Mouse (Mus musculus): ENCODE measurements around the gene Car5b.
A peak's percentile ranks its signal among the peaks of the same experiment; 100 is the strongest.

Gene Car5b

DNA sequence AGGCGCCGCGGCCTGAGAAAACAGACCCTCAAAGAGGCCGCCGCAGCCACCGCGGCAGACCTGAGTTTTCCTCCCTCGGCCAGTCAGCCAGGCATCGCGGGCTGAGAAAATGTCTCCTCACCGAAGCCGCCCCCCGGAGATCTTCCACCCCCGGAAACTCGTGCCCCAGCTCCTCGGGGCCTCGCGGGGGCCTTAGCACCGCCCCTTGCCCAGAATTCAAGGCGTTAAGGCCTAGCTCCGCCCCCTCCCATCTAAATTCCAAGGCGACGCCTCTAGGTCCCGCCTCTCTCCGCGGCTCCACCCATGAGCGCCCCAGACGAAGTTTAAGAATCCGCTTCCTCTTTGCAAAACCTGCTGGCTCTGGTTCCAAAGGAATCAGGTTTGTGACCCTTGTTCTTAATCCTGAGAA lies 69.3 kb downstream of the Car5b start, which contains the start of gene Zrsr2:
TSS of gene Zrsr2 (minus strand) at position 195 of the 409 bp plus-strand sequence.
- DNase-seq (ENCODE audit: low spot score), result peak; percentile 89

GRCm38 (mm10) chrX:163957803-163958466 lies 69.9 kb downstream of the Car5b start:
- peak; percentile 65 for DNase-seq (ENCODE audit: low spot score)

DNA sequence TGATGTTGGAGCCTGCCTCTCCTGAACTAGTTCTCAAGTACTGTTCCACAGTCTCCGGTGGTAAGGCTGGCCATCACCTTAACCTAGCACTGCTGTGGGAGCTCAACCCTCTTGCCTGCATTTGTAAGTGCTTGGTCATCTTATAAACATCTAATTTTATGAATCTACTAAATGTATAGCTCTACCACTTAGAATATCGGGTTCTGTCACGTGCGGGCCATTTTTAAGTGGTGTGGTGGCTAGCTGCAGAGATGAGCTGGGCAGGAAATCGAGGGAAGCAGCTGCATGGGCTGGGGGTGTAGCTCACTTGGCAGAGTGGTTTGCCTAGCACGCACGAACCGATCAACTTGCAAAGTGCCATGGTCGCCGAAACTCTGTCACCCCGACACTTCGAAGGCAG lies 70.4 kb downstream of the Car5b start:
- no peak for DNase-seq (ENCODE audit: low spot score)

GRCm38 (mm10) chrX:163951618-163952017 lies 76.2 kb downstream of the Car5b start:
- no peak for DNase-seq (ENCODE audit: low spot score)

DNA sequence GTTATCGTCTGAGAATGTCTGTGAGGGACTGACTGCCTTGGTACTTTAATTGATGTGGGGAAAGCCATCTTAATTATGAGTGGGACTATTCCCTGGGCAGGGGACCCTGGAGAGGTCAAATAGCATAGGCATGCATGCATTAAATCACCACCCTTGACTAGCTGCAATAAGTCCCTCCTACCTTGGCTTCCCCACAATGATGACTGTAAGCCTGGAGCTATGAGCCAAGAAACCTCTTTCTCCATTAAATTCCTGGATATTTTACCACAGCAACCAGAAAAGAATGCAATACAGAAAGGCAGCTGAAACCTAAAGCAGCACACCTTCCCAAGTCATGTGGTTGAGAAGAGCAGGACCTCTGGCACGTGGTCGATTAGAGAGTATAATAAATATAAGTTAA lies 83.4 kb downstream of the Car5b start:
- no peak for DNase-seq (ENCODE audit: low spot score)

DNA sequence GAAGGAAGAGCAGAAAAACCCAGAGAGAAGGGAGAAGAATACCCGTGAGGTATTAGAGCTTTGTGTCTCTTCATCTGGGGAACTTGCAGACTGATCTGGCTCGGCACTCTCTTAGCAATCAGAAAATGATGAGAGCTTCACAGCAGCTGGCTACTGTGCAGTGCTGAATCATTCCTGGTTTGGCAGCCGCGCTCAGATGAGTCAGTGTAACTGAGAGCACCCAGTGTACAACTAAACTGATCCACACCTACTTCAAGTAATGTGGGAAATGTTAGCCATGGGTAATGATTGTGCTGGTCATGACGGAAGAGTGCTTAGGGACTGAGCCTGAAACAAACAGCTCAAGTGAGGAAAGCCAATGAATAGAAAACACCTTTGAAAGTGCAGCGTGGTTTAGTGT lies 89.2 kb downstream of the Car5b start:
- no peak for DNase-seq (ENCODE audit: low spot score)

GRCm38 (mm10) chrX:163934731-163935130 lies 93.1 kb downstream of the Car5b start:
- no peak for DNase-seq (ENCODE audit: low spot score)

DNA sequence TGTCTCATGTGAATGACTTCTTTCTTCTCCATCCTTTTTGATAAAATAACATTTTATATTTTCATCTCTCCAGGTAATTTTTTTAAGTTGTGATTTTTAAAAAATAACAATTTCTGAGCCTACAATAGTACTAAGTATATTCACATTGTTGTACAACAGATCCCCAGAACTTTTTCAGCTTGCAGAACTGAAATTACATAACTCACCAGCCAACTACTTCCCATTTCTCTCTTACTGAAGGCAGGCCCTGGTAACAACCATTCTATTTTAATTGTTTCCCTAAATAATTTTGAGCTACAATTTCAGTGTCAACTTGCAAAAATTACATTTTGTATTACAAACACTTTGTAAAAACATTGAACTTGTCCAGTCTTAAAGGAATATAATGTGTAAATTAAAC lies 98.2 kb downstream of the Car5b start:
- DNase-seq (ENCODE audit: low spot score), result no peak

Data from retina, embryonic 14.5 days (tissue).